Mouse (Mus musculus) monocyte, adult 5-6 weeks (primary cell): Measurements from ENCODE around the gene Rpl18a. TPM values are rescaled to one million over a fixed set of nuclear protein-coding genes. Genes with fewer than 3 reads are reported as not detected.

Experiments used
- total RNA-seq: library from RNA; stranded (forward); fragments of 200-1000, 200-491, 200-594 nt; gene quantifications from 3 replicates; pipeline ENCODE4 v1.2.3, GENCODE M21; 2017

Gene Rpl18a
- total RNA-seq, 1 experiment from 2014 or later = 1,447 TPM

Other genes starting within 250 kb of the Rpl18a start
- gene Pgpep1, start 237.0 kb downstream of the Rpl18a start, total RNA-seq = 2.3 to 4.9 TPM (median 3.3 TPM) in 3 replicates
- gene Lsm4, start 224.2 kb downstream of the Rpl18a start, total RNA-seq = 69.1 to 93.3 TPM (median 80.9 TPM) in 3 replicates
- gene Jund, start 198.5 kb downstream of the Rpl18a start, total RNA-seq = 131 to 182 TPM (median 168 TPM) in 3 replicates
- gene Iqcn, start 194.0 kb downstream of the Rpl18a start, total RNA-seq = 0.67 to 0.78 TPM in 2 of 3 replicates, not detected in the other
- not detected in 3 replicates for gene Gm3336, start 178.9 kb downstream of the Rpl18a start, total RNA-seq
- gene Pde4c, start 173.7 kb downstream of the Rpl18a start, total RNA-seq = 0.10 to 0.19 TPM in 2 of 3 replicates, not detected in the other
- 0.85 to 5.4 TPM (median 2.5 TPM) in 3 replicates for gene Rab3a, start 142.7 kb downstream of the Rpl18a start, total RNA-seq
- 2.0 to 11.3 TPM (median 4.8 TPM) in 3 replicates for gene Mpv17l2, start 136.5 kb downstream of the Rpl18a start, total RNA-seq
- 5.5 to 12.7 TPM (median 10.3 TPM) in 3 replicates for gene Pik3r2, start 120.7 kb downstream of the Rpl18a start, total RNA-seq
- 9.6 to 28.2 TPM (median 11.6 TPM) in 3 replicates for gene Mast3, start 92.4 kb downstream of the Rpl18a start, total RNA-seq
- 2.7 to 11.0 TPM (median 7.9 TPM) in 3 replicates for gene Il12rb1, start 89.0 kb downstream of the Rpl18a start, total RNA-seq
- gene Arrdc2, start 57.7 kb downstream of the Rpl18a start, total RNA-seq = 24.6 to 27.9 TPM (median 26.7 TPM) in 3 replicates
- not detected in 3 replicates for gene Kcnn1, start 34.2 kb downstream of the Rpl18a start, total RNA-seq
- gene Ccdc124, start 23.5 kb downstream of the Rpl18a start, total RNA-seq = 32.1 to 34.0 TPM (median 32.6 TPM) in 3 replicates
- gene Slc5a5, start 4.7 kb downstream of the Rpl18a start, total RNA-seq = not detected in 3 replicates
- gene Map1s, start 8.5 kb upstream of the Rpl18a start, total RNA-seq = 13.9 to 21.9 TPM (median 17.2 TPM) in 3 replicates